Mouse (Mus musculus) forebrain, embryonic 14.5 days (tissue): ENCODE data around the gene Nt5dc2. TPM values are rescaled to one million over a fixed set of nuclear protein-coding genes. Genes with fewer than 3 reads are reported as not detected.

Experiments
- ATAC-seq: fragments of 200-750 bp; cut with Nextera tagmentation; 2 replicates; pipeline ENCODE4 v1.8.0; 2017; ENCODE audit warnings: mild to moderate bottlenecking, moderate library complexity
- DNase-seq: peaks from one replicate; pipeline ENCODE4 v3.0.0-alpha.2; 2015; ENCODE audit warnings: low spot score
- H3K27ac ChIP-seq: fragments of 300-500 bp; sonication (generic); 2 replicates; pipeline ENCODE4 v1.5.1; 2014; ENCODE audit warnings: low read depth, mild to moderate bottlenecking, control low read depth, low read length, moderate library complexity
- H3K27me3 ChIP-seq: fragments of 300-500 bp; sonication (generic); replicated peaks from 2 replicates; pipeline ENCODE4 v1.6.1; 2014; ENCODE audit warnings: low read length, control low read depth, mixed read lengths; ENCODE audit not compliant: control insufficient read depth, insufficient read depth
- H3K36me3 ChIP-seq: fragments of 300-500 bp; sonication (generic); 2 replicates; pipeline ENCODE4 v1.6.1; 2014; ENCODE audit warnings: low read length, control low read depth; ENCODE audit not compliant: control insufficient read depth, insufficient read depth
- H3K4me1 ChIP-seq: fragments of 300-500 bp; sonication (generic); 2 replicates; pipeline ENCODE4 v1.6.1; 2014; ENCODE audit warnings: antibody characterized with exemption, low read length, control low read depth; ENCODE audit not compliant: control insufficient read depth, insufficient read depth
- H3K4me2 ChIP-seq: fragments of 300-500 bp; sonication (generic); 2 replicates; pipeline ENCODE4 v1.6.1; 2014; ENCODE audit warnings: mild to moderate bottlenecking, control low read depth, low read length
- H3K4me3 ChIP-seq: fragments of 300-500 bp; sonication (generic); 2 replicates; pipeline ENCODE4 v1.5.1; 2014; ENCODE audit warnings: low read depth, low read length, control low read depth
- H3K9ac ChIP-seq: fragments of 300-500 bp; sonication (generic); 2 replicates; pipeline ENCODE4 v1.6.1; 2014; ENCODE audit warnings: mild to moderate bottlenecking, low read length, control low read depth, moderate library complexity
- H3K9me3 ChIP-seq: fragments of 300-500 bp; sonication (generic); replicated peaks from 2 replicates; pipeline ENCODE4 v1.6.1; 2016; ENCODE audit warnings: low read length, control low read depth, mixed read lengths; ENCODE audit not compliant: control insufficient read depth
- WGBS: fragments of 180-500 bp; shearing (Covaris S2); extraction: QIAGEN DNeasy Blood & Tissue Kit; methylation state at CpG from one replicate; pipeline ENCODE4 v1.1.7; 2014; 5-methylcytosine and 5-hydroxymethylcytosine counted together
- polyA plus RNA-seq: library from polyadenylated mRNA; unstranded; fragments of >200 nt; fragmentation: Nextera tagmentation; extraction: Ambion mirVana; gene quantifications from 2 replicates; pipeline ENCODE4 v1.2.1, GENCODE M21; 2014

The Nt5dc2 gene
- polyA plus RNA-seq, 1 experiment from 2014 or later, result 288 TPM

DNA sequence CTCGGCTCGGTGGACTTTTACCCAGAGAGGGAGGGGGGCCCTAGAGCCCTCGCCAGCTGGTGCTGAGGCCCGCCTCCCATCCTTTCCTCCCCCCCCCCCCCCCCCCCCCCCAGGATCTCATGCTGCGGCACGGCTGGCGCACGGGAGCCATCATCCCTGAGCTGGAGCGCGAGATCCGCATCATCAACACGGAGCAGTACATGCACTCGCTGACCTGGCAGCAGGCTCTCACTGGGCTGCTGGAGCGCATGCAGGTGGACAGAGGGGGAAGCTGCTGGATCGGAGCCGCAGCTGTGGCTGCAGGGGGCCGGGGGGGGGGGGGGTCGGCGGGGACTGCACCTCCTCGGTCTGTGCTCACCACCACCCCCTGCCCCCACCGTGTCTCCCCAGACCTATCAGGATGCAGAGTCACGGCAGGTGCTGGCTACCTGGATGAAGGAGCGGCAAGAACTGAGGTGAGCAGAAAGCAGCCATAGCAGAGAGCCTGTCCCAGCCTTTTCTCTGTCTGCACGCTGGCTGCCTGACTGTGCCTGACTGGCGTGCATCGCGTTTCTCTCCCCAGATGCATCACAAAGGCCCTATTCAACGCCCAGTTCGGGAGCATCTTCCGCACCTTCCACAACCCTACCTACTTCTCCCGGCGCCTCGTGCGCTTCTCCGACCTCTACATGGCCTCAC lies 7.5 kb downstream of the Nt5dc2 start:
- DNase-seq, result no peak
- no peak overlapping the region for H3K27ac ChIP-seq
- no peak overlapping the region for H3K4me3 ChIP-seq
- H3K9me3 ChIP-seq, result no peaks in the 10 kb centered on the region
- no peaks in the 10 kb centered on the region for H3K27me3 ChIP-seq
- ATAC-seq, result no peak
- no peak overlapping the region for H3K4me2 ChIP-seq
- 90% methylated on average over 28 of the region's 35 CpGs for WGBS
- H3K9ac ChIP-seq, result no peak overlapping the region
- peaks cover 6% of the 10 kb centered on the region for H3K4me1 ChIP-seq
- H3K36me3 ChIP-seq, result peaks cover 72% of the 10 kb centered on the region

DNA sequence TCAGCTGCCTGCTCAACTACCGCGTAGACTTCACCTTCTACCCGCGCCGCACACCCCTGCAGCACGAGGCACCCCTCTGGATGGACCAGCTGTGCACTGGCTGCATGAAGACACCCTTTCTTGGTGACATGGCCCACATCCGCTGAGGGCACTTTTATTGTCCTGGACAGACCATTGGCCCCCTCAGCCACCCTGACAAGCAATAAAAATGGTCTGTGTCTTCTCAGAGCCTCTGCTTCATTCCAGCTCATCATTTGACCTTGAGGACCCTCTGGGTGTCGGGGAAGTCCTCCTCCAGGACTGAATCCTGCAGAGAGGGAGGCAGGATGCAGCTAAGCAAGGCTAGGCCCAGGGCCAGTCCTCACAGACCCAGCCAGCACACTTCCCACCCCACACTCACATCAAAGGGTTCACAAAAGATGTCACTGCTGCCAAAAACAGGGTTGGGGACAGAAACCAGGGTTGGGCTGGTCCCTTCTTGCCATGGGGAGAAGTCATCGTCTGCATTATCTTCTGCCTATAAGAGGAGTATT lies 8.1 kb downstream of the Nt5dc2 start:
- DNase-seq (no peak), ATAC-seq (no peak)
- Histone ChIP-seq H3K9ac (no peak overlapping the region), H3K9me3 (no peaks in the 10 kb centered on the region), H3K4me3 (no peak overlapping the region), H3K4me1 (peaks cover 4% of the 10 kb centered on the region; the same call in 1 of the 2 replicates), H3K4me2 (no peak overlapping the region), H3K36me3 (peaks cover 72% of the 10 kb centered on the region), H3K27ac (no peak overlapping the region), H3K27me3 (no peaks in the 10 kb centered on the region)
- 94% methylated on average over 9 of the region's 9 CpGs for WGBS

DNA sequence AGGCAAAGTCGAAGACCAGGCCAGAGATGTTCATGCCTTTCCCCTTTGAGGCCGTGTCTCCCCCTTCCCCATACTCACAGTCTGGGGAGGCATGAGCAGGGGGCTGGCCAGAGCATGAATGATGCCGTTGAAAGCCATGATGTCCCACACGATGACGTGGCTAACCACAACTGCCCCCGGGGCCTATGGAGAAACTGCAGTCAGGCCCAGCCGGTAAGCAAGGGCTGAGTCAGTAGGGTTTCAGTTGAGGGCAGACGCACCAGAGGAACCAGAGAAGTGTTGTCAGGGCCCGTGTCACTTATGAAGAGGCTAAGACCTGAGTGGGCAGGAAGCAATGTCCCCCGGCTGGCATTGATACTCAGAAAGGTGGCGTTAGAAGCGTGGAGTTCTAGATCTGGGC lies 8.8 kb downstream of the Nt5dc2 start:
- H3K4me2 ChIP-seq, result no peak overlapping the region
- H3K4me3 ChIP-seq, result no peak overlapping the region
- H3K9me3 ChIP-seq, result no peaks in the 10 kb centered on the region
- H3K9ac ChIP-seq, result no peak overlapping the region
- DNase-seq, result no peak
- ATAC-seq, result no peak
- no peak overlapping the region for H3K27ac ChIP-seq
- peaks cover 72% of the 10 kb centered on the region for H3K36me3 ChIP-seq
- no peaks in the 10 kb centered on the region for H3K27me3 ChIP-seq
- no peaks in the 10 kb centered on the region for H3K4me1 ChIP-seq
- WGBS, result 88% methylated on average over 12 of the region's 12 CpGs

DNA sequence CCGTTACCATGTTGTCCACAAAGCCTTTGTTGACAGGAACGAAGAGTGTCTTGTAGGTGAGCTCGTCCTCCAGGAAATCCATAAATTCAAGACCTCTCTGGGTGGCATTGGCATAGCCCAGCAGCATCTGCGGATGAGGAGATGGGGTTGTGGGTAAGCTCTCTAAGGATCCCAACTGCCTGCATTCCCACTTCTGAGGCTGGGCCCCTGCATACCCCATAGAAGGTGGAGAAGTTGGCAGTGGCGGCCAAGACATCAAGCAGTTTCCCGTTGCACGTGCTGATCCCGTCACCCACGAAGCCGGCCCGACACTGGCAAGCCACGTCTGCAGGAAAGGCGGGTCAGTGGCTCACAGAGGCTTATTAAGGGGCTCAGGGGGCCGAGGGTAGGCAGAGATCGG lies 9.3 kb downstream of the Nt5dc2 start:
- DNase-seq, result no peak

DNA sequence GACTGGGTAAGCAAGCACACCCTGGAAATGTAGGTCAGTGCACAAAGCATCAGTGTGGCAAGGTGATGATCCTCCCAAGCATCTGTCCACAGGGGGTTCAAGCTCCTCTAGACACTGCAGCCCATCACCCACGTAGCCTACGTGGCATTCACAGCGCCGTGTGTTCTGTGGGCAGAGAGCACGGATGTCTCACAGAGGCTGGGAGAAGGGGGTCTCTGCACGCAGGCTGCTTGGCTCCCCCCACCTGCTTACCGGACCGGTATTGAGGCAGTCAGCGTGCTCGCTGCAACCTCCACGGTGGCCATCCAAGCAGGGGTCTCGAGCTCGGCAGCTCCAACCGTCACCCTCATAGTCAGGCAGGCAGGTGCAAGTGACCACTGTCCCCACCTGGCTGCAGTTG lies 10.2 kb downstream of the Nt5dc2 start:
- ATAC-seq (no peak), DNase-seq (no peak)
- no peaks in the 10 kb centered on the region for H3K4me1 ChIP-seq
- no peak overlapping the region for H3K4me3 ChIP-seq
- no peak overlapping the region for H3K4me2 ChIP-seq
- H3K9ac ChIP-seq, result no peak overlapping the region
- WGBS, result 93% methylated on average over 14 of the region's 14 CpGs
- H3K27ac ChIP-seq, result no peak overlapping the region
- H3K36me3 ChIP-seq, result peaks cover 60% of the 10 kb centered on the region
- H3K27me3 ChIP-seq, result no peaks in the 10 kb centered on the region
- H3K9me3 ChIP-seq, result no peaks in the 10 kb centered on the region

More for the DNA sequence above, 9.3 kb downstream of the Nt5dc2 start:
- Histone ChIP-seq H3K36me3 (peaks cover 69% of the 10 kb centered on the region), H3K27me3 (no peaks in the 10 kb centered on the region), H3K9ac (no peak overlapping the region), H3K27ac (no peak overlapping the region), H3K4me1 (no peaks in the 10 kb centered on the region), H3K4me2 (no peak overlapping the region), H3K4me3 (no peak overlapping the region), H3K9me3 (no peaks in the 10 kb centered on the region)
- ATAC-seq, result no peak
- WGBS, result 92% methylated on average over 15 of the region's 15 CpGs

DNA sequence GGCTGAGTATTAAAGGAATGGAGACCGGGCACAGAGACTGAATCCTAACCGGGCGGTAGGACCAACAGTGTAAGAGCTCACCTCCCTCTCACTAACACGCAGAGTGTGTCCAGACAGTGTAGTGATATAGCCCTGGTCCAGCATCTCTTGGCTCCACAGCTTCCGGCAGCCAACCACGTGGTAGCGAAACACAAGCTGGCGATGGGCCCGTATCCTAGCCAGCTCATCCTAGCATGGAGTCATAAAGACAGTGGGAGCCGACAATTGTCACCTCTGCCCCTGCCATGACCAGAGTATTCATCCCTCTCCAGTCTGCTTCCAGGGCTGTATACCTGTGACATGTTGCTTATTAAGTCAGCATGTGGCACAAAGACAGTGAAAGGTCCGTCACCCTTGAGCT lies 14.8 kb downstream of the Nt5dc2 start:
- no peak overlapping the region for H3K9ac ChIP-seq
- peaks cover 14% of the 10 kb centered on the region for H3K36me3 ChIP-seq
- WGBS, result 94% methylated on average over 11 of the region's 11 CpGs
- H3K4me2 ChIP-seq, result no peak overlapping the region
- no peak overlapping the region for H3K4me3 ChIP-seq
- no peaks in the 10 kb centered on the region for H3K4me1 ChIP-seq
- no peak overlapping the region for H3K27ac ChIP-seq
- no peaks in the 10 kb centered on the region for H3K9me3 ChIP-seq
- DNase-seq (no peak), ATAC-seq (no peak)
- no peaks in the 10 kb centered on the region for H3K27me3 ChIP-seq

DNA sequence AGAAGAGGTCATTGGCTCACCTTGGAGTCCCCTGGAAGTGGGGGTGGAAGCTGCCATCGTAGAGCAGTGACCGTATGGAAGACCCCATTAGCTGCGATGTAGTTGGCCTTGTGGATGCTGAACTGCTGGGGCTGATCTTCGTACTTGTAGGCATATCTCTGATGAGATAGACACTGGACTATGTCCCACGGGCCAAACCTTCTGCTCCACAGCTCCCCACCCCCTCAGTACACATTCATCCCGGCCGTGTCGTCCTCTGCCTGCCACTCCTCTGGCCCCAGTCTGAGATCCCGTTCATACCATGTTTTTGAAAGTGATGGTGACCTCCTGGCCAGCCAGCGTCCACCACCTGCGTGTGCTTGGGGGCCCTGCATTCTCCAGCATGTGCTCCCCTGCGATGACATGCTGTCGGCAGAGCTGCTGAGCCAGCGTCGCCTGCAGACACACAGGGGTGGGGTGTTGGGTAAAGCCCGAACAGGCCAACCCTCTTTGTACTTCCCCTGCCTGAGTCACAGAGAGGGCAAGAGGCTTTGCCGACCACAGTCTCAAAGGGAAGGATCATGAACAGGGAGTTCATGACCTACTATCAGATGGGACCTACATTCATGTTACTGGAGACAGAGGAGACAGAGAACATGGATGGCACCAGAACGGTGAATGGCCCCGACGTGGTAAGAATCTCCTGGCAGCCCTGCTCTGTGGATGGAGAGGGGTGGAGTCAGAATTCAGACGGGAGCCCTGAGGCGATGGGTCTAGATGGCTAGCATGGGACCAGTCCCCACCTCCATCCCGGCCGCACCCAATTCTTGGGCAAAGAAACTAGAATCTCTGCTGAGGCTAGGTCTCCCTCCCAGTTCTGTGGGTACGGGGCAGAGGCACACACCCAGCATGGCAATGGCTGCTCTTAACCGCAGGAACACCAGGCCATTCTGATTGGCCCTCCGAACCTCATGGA lies 29.6 kb downstream of the Nt5dc2 start:
- whole genome bisulfite sequencing, result 85% methylated on average over 27 of the region's 27 CpGs
- DNase-seq (no peak), ATAC-seq (no peak)

DNA sequence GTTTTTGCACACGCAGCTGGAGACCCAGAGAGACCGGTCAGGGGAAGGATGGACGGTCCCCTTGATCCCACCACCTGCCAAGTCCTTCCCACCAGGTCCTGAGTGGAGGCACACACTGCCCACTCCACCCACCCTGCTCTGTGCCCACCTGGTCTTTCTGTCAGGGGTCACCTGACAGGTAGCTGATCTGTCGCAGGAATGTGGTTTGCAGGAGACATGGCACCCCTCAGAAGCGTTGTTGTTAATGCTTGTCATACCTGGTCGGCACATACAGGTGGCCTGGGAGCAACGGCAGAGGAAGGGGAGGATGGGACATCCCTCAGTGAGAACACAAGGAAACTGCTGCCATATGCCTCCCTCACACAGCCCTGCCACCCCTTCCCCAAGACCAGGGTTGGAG lies 30.3 kb downstream of the Nt5dc2 start:
- no peak overlapping the region for H3K9ac ChIP-seq
- ATAC-seq, result no peak
- no peaks in the 10 kb centered on the region for H3K36me3 ChIP-seq
- H3K4me1 ChIP-seq, result no peaks in the 10 kb centered on the region
- 96% methylated on average over 7 of the region's 7 CpGs for WGBS
- H3K4me2 ChIP-seq, result no peak overlapping the region
- H3K9me3 ChIP-seq, result no peaks in the 10 kb centered on the region
- no peaks in the 10 kb centered on the region for H3K27me3 ChIP-seq
- no peak overlapping the region for H3K4me3 ChIP-seq
- no peak for DNase-seq
- no peak overlapping the region for H3K27ac ChIP-seq

More for the DNA sequence above, 29.6 kb downstream of the Nt5dc2 start:
- no peaks in the 10 kb centered on the region for H3K9me3 ChIP-seq
- no peaks in the 10 kb centered on the region for H3K4me1 ChIP-seq
- no peak overlapping the region for H3K4me3 ChIP-seq
- no peak overlapping the region for H3K4me2 ChIP-seq
- no peak overlapping the region for H3K27ac ChIP-seq
- no peak overlapping the region for H3K9ac ChIP-seq
- no peaks in the 10 kb centered on the region for H3K36me3 ChIP-seq
- no peaks in the 10 kb centered on the region for H3K27me3 ChIP-seq

DNA sequence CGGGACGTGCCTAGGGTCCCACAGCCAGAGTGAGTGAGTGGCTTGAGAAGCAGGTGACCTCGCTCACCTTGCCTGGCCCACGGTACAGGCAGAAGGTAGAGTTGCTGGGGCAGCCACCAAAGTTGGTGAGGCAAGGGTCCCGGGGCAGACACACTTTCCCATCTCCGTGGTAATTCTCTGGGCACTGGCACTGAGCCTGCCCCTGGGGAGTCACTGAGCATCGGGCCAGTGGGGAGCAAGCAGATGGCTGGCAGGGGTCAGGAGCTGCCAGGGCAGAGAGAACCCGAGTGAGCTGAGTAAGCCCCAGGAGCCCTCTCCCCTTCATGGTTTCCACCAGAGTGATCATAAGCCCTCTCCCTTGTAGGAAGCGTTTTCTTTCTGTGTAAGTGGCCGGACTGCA lies 30.8 kb downstream of the Nt5dc2 start:
- Histone ChIP-seq H3K9me3 (no peaks in the 10 kb centered on the region), H3K9ac (no peak overlapping the region), H3K4me3 (no peak overlapping the region), H3K36me3 (no peaks in the 10 kb centered on the region), H3K4me2 (no peak overlapping the region), H3K27me3 (no peaks in the 10 kb centered on the region), H3K27ac (no peak overlapping the region), H3K4me1 (no peaks in the 10 kb centered on the region)
- no peak for DNase-seq
- ATAC-seq, result no peak
- 73% methylated on average over 10 of the region's 10 CpGs for WGBS
